Mouse (Mus musculus) forebrain, postnatal 0 days (tissue): ENCODE data around the gene Rmi1. TPM values are rescaled to one million over a fixed set of nuclear protein-coding genes. Genes with fewer than 3 reads are reported as not detected.
"Not testable (repeated sequence)": the region's sequence is repeated elsewhere in the genome, so short reads cannot be mapped to it uniquely, and the experiment has no call there.

Experiments used
- ATAC-seq: fragments of 200-750 bp; cut with Nextera tagmentation; 2 replicates; pipeline ENCODE4 v1.8.0; 2017; ENCODE audit warnings: mild to moderate bottlenecking, moderate library complexity
- DNase-seq: peaks from one replicate; pipeline ENCODE4 v3.0.0-alpha.2; 2015
- H3K27ac ChIP-seq: fragments of 300-500 bp; sonication (generic); 2 replicates; pipeline ENCODE4 v1.5.1; 2014; ENCODE audit warnings: low read depth, mild to moderate bottlenecking, antibody characterized with exemption, low read length, moderate library complexity, mixed read lengths
- H3K27me3 ChIP-seq: fragments of 300-500 bp; sonication (generic); 2 replicates; pipeline ENCODE4 v1.6.1; 2014; ENCODE audit warnings: mild to moderate bottlenecking, low read length, mixed read lengths; ENCODE audit not compliant: insufficient read depth
- H3K36me3 ChIP-seq: fragments of 300-500 bp; sonication (generic); 2 replicates; pipeline ENCODE4 v1.6.1; 2014; ENCODE audit warnings: mild to moderate bottlenecking, moderate library complexity; ENCODE audit not compliant: insufficient read depth
- H3K4me1 ChIP-seq: fragments of 300-500 bp; sonication (generic); 2 replicates; pipeline ENCODE4 v1.6.1; 2014; ENCODE audit warnings: antibody characterized with exemption; ENCODE audit not compliant: insufficient read depth
- H3K4me2 ChIP-seq: fragments of 300-500 bp; sonication (generic); 2 replicates; pipeline ENCODE4 v1.6.1; 2014; ENCODE audit warnings: low read depth, mild to moderate bottlenecking, moderate library complexity
- H3K4me3 ChIP-seq: fragments of 300-500 bp; sonication (generic); 2 replicates; pipeline ENCODE4 v1.5.1; 2014; ENCODE audit warnings: low read depth, low read length, mixed read lengths
- H3K9ac ChIP-seq: fragments of 300-500 bp; sonication (generic); 2 replicates; pipeline ENCODE4 v1.6.1; 2014; ENCODE audit warnings: mild to moderate bottlenecking
- H3K9me3 ChIP-seq: fragments of 300-500 bp; sonication (generic); 2 replicates; pipeline ENCODE4 v1.6.1; 2016; ENCODE audit warnings: low read length
- CTCF ChIP-seq: sonication (generic); IDR thresholded peaks from 2 replicates; pipeline ENCODE4 v1.5.1; 2016; ENCODE audit warnings: antibody characterized with exemption, control low read depth, low read depth
- WGBS: fragments of 180-500 bp; shearing (Covaris S2); extraction: QIAGEN DNeasy Blood & Tissue Kit; methylation state at CpG from one replicate; pipeline ENCODE4 v1.1.7; 2014; 5-methylcytosine and 5-hydroxymethylcytosine counted together
- polyA plus RNA-seq: library from polyadenylated mRNA; unstranded; fragments of >200 nt; fragmentation: Nextera tagmentation; extraction: Ambion mirVana; gene quantifications from 2 replicates; pipeline ENCODE4 v1.2.1, GENCODE M21; 2015
- total RNA-seq: library from RNA; depleted of rRNA; stranded (reverse); fragments of >200 nt; gene quantifications from 2 replicates; pipeline ENCODE4 v1.2.3, GENCODE M21; 2014

The Rmi1 gene
- total and polyA plus RNA-seq, 2 experiments from 2014 or later: 18.7 to 20.8 TPM

DNA sequence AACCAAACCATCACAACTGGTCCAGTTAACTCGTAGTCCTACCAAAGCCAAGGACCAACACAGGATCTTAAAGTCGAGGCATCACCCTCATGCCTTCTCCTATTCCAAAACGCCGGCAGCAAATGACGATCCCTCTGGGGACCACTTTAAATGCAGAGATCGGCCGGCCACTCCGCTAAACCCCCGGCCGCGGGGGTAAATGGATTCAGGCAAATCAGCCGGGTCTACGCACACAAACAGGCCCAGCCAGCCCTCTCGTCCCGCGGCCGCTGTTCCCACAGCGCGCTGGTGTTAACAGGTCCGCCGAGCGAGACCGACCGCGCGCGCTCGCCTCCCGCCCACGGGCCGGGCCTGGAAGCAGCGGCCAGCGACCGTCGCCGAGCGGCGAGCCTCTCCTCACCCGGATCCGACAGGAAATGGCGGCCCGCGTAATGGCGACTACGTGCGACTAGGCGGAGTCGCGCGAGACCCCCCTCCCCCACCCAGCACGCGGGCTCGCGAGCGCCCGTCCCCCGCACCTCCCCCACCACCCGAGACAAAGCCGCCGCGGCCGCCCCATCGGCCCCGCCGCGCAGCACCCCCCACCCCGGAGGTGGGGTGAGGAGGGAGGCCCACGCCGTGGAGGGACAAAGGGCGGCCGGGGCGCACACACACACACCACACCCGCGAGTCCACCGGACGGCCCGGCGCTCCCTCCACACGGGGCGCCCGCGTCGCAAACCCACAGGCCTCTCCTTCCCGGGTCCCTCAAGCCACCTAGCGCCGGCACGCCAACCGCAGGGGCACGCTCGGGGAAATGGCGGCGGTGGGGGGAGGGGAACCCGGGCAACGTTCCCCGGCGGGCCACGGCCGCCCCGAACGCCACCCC, 679 bp upstream of the Rmi1 start:
- H3K27me3 ChIP-seq: no peaks in the 10 kb centered on the region
- H3K9me3 ChIP-seq: no peaks in the 10 kb centered on the region
- H3K27ac ChIP-seq: peak overlapping the region; percentile 100
- H3K9ac ChIP-seq: peak overlapping the region; percentile 100
- H3K4me2 ChIP-seq: peak overlapping the region; percentile 76
- DNase-seq: peak; percentile 87
- peak; percentile 45 for ATAC-seq
- peaks cover 13% of the 10 kb centered on the region for H3K36me3 ChIP-seq
- H3K4me1 ChIP-seq: 0 out of 2 replicates have a peak, but pooled peaks cover 2% of the 10 kb centered on the region
- H3K4me3 ChIP-seq: peak overlapping the region; percentile 100
- TF ChIP-seq CTCF: peak; percentile 54
- WGBS: under 1% methylated on average over 83 of the region's 100 CpGs

DNA sequence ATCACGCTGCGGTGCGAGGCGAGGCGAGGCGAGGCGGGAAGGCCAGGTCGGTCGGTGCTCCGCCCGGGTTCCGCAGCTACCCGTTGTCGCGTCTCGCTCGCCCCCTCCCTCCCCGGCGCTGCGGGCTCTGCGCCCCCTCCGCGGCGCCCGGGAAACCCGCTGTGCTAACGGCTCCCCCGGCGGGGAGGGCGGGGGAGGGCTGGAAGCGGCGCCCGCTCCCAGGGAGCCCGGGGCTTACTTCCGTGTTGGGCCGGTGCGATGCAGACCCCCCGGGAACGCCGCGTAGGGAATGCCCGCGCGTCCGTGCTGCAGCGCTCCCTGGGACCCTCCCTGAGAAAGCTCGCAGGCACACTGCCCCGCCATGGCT, 679 bp downstream of the Rmi1 start:
- Histone ChIP-seq H3K4me2 (peak overlapping the region; percentile 51), H3K4me3 (peak overlapping the region; percentile 100), H3K36me3 (peaks cover 4% of the 10 kb centered on the region), H3K27ac (peak overlapping the region; percentile 100), H3K27me3 (no peaks in the 10 kb centered on the region), H3K9ac (peak overlapping the region; percentile 100), H3K4me1 (0 out of 2 replicates have a peak, but pooled peaks cover 2% of the 10 kb centered on the region), H3K9me3 (no peaks in the 10 kb centered on the region)
- ATAC-seq (peak; percentile 67), DNase-seq (no peak)
- WGBS: 5% methylated on average over 38 of the region's 48 CpGs
- no peak for TF ChIP-seq CTCF

DNA sequence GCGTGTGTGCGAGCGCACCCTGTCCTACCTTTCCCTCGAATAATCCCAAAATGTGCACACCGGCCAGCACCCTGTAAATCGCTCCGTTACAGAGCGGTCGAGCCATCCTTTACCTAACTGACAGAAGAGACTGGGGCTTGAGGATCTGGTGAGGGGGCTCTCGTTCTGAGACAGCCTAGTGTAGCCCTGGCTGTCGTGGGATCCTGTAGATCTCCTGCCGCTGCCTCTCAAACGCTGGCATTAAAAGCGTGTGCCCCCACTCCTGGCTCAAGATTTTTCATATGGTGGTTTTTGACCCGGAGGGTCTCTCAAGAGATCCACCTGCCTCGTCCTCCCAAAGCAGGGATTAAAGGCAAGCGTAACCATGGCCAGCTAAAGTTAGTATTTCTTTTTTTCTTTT, 1.2 kb downstream of the Rmi1 start, which contains the start of gene Hnrnpk:
Hnrnpk (minus strand) TSS at position 101 of the 400 bp plus-strand sequence.
- H3K4me3 ChIP-seq: peak within 1 kb of the TSS; percentile 100
- 8% methylated on average over 16 of the region's 17 CpGs for WGBS
- peak within 1 kb of the TSS; percentile 100 for H3K9ac ChIP-seq
- peak within 1 kb of the TSS; percentile 100 for H3K27ac ChIP-seq
- not testable (repeated sequence) for ATAC-seq, H3K27me3 ChIP-seq, H3K4me1 ChIP-seq, DNase-seq, H3K9me3 ChIP-seq, H3K36me3 ChIP-seq
- peak within 1 kb of the TSS; percentile 51 for H3K4me2 ChIP-seq

DNA sequence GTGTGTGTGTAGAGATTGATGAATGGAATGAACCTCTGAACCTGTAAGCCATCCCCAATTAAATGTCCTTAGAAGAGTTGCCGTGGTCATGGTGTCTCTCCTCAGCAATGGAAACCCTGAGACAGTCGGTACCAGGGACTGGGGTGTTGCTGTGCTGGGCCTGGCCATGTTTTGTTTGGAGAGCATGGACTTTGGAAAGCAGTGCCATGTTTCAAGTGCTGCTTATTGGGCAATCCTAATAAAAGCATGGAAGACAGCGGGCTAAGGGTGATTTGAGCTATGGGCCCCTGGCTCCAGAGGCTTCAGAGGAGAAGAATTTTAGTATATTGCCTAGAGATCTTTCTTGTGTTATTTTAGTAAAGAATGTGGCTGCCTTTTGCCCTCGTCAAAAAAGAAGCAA, 9.0 kb downstream of the Rmi1 start:
- no peaks in the 10 kb centered on the region for H3K9me3 ChIP-seq
- no peak overlapping the region for H3K4me2 ChIP-seq
- no peak overlapping the region for H3K4me3 ChIP-seq
- WGBS: 98% methylated on average over 4 of the region's 4 CpGs
- no peaks in the 10 kb centered on the region for H3K4me1 ChIP-seq
- ATAC-seq (no peak), DNase-seq (no peak)
- no peaks in the 10 kb centered on the region for H3K27me3 ChIP-seq
- H3K9ac ChIP-seq: no peak overlapping the region
- no peak for TF ChIP-seq CTCF
- no peak overlapping the region for H3K27ac ChIP-seq
- H3K36me3 ChIP-seq: no peaks in the 10 kb centered on the region

DNA sequence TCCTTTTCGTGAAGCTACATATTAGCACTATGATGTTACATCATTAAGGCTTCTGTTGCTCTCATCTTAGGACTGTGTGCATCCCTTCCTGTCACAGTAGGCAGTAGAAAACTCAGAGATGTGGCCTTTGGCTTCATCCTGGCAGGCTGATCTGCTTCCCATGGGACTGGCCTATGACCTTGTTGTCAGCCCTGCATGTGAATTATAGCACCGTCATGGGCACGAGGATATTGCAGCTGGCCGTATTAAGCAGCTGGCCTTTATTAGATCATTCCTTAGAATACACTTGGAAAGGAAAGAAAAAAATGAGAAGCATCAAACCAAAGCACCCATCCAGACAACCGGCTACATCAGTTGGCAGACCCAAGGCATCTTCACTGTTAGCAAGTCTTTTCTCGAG, 13.3 kb downstream of the Rmi1 start:
- DNase-seq: no peak
- Histone ChIP-seq H3K9me3 (no peaks in the 10 kb centered on the region), H3K9ac (no peak overlapping the region), H3K27ac (no peak overlapping the region), H3K4me1 (no peaks in the 10 kb centered on the region), H3K36me3 (no peaks in the 10 kb centered on the region), H3K27me3 (no peaks in the 10 kb centered on the region), H3K4me2 (no peak overlapping the region), H3K4me3 (no peak overlapping the region)
- WGBS: 83% methylated on average over 6 of the region's 6 CpGs
- TF ChIP-seq CTCF: no peak
- ATAC-seq: no peak

DNA sequence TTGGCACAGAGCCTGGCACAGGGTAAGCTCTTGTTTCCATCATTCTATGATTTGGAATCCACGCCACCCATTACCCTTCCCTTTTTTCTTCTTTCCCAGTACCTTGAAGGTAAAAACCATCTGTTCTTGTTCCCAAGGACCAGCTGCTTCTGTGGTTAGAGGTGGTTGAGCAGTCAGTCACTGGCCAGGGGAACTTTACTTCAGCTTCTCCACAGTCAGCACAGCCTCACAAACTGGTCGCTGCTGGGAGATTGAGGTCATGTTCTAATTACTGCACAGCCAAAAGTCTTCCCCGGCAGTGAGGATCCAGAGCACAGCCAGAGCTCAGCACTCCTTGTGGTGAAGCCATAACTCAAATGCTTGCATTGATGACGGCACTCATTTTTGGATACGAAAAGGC, 13.8 kb downstream of the Rmi1 start:
- WGBS: 81% methylated on average over 5 of the region's 5 CpGs
- Histone ChIP-seq H3K27me3 (no peaks in the 10 kb centered on the region), H3K9me3 (no peaks in the 10 kb centered on the region), H3K36me3 (no peaks in the 10 kb centered on the region), H3K4me2 (no peak overlapping the region), H3K9ac (no peak overlapping the region), H3K4me1 (no peaks in the 10 kb centered on the region), H3K27ac (no peak overlapping the region), H3K4me3 (no peak overlapping the region)
- TF ChIP-seq CTCF: no peak
- DNase-seq: no peak
- no peak for ATAC-seq

DNA sequence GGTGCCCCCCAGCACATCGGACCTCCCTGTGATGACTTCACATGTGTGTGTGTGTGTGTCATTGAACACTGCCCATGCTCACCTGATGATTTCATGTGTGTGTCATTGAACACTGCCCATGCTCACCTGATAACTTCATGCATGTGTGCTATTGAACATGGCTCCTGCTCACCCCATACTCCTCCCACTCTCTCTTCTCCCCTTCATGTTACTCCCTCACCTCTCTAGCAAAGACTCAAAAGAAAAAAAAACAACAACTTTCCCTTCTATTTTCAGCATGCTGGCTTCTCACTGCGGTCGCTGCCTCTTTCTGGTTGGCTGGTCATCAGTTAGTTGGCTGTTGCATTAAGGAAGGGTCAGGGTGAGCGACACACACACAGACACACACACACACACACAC, 16.6 kb downstream of the Rmi1 start:
- ATAC-seq (no peak), DNase-seq (no peak)
- H3K27ac ChIP-seq: no peak overlapping the region
- WGBS: 78% methylated on average over 4 of the region's 4 CpGs
- H3K4me2 ChIP-seq: no peak overlapping the region
- no peak overlapping the region for H3K4me3 ChIP-seq
- H3K4me1 ChIP-seq: no peaks in the 10 kb centered on the region
- H3K36me3 ChIP-seq: no peaks in the 10 kb centered on the region
- no peaks in the 10 kb centered on the region for H3K9me3 ChIP-seq
- TF ChIP-seq CTCF: no peak
- no peaks in the 10 kb centered on the region for H3K27me3 ChIP-seq
- no peak overlapping the region for H3K9ac ChIP-seq
